Mouse (Mus musculus): ENCODE data around the gene Lrat.

Lrat gene

DNA sequence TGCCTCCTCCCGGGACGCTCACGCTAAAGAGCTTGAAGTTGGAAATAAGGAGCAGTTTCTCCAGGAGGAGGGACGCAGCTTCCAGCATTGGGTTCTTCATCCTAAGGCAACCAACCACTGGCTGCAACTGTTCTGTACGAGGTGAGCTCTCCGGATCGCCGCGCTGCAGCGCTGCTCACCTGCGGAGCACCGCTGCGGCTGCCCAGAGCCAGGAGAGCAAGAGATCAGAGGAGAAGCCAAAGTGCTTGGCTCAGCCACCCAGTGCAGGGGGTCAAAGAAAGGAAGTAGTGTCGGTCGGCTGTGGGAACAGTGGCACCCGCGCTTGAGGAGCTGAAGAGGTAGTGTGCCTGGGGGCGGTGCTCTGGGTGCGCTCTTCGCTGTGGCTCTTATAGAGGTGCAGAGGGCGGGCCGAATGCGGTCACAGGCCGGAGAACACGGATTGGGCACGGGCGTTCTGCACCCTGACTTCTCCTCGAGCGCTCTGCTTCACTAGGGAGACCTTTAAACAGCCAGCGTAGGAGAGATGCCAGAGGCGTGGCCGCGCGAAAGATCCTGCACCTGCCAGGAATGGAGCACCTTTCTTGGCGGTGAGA, at the start of gene Lrat:
Gene Lrat, minus strand, starts transcription at position 361 of the 593 bp plus-strand sequence.
- in situ Hi-C loops (cut with MboI, MseI): no loop called here

DNA sequence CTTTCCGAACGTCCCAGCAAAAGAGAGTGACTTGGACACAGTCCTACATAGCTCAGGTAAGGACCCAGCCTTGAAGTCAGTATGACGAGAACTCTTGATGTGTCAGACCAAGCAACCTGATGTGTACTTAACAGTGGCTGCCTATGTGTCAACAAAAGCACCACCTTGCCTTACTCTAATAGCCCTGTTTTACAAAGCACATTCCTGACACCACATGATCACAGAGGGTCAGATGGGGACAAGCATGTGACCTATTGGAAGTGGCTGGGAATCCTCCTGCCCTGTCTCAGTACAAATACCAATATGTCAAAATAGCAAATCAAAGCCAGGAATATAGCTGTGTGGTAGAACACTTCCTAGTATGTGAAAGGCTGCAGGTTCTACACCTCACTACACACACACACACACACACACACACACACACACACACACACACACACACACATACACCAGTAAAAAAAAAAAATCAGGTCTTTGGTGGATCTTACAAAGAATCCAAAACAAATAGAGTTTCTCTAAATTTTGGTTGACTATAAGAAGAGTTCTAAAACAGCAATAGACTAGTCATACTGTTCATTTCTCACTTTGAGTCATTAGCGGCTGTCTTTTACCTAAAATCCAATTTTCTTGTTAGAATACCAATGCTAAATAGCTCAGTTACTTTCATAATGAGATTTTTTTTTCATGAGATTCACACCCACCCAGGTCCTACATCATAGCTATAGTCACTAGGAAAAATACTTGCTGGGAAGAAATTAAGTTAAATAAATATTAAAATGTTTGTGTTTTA, 48.6 kb upstream of the Lrat start:
- in situ Hi-C loops (cut with MboI, MseI): loop anchor here in 1 of 2 experiments (5.0 kb wide), 1 partner anchor 50 kb away; no protein-coding TSS in a partner anchor

DNA sequence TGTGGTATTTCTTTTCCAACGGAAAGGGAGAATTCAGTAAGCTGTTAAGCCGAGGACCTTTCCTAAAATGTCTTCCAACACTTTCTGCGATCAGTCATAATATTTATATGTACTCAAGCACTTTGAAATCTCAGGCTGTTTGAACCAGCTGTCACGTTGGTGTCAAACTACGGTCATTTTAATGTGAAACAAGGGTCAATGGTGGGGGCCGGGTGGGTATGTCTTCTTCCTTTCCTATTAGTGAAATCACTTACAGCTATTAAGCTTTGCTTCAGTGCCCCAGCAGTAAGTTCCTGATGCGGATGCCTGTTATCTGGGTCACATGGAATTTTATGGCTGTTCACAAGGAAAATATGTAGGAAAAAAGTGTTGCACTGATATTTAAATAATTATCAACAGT, 46.9 kb upstream of the Lrat start:
- in situ Hi-C loops (cut with MboI, MseI): loop anchor here in 1 of 2 experiments (5.0 kb wide), 1 partner anchor 52 kb away; no protein-coding TSS in a partner anchor

DNA sequence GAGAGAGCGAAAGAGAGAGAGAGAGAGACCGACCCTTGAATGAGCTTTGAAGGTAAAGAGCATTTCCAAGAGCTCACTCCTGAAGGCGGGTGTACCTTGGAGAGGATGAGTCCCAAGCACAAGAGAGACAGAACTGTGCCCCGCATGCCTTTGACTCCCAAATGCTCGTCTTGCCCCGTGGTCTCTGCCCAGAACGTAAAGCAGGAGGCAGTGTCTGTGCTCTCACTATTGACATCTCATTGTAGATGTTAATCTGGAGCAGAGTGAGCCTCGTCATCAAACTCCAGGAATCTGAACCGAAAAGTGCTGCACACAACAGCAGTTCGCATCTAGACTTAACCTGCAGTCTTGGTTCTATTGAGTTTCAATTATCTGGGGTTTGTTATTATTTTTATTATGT, 46.4 kb upstream of the Lrat start:
- in situ Hi-C loops (cut with MboI, MseI): loop anchor here in 1 of 2 experiments (5.0 kb wide), 1 partner anchor 52 kb away; no protein-coding TSS in a partner anchor

DNA sequence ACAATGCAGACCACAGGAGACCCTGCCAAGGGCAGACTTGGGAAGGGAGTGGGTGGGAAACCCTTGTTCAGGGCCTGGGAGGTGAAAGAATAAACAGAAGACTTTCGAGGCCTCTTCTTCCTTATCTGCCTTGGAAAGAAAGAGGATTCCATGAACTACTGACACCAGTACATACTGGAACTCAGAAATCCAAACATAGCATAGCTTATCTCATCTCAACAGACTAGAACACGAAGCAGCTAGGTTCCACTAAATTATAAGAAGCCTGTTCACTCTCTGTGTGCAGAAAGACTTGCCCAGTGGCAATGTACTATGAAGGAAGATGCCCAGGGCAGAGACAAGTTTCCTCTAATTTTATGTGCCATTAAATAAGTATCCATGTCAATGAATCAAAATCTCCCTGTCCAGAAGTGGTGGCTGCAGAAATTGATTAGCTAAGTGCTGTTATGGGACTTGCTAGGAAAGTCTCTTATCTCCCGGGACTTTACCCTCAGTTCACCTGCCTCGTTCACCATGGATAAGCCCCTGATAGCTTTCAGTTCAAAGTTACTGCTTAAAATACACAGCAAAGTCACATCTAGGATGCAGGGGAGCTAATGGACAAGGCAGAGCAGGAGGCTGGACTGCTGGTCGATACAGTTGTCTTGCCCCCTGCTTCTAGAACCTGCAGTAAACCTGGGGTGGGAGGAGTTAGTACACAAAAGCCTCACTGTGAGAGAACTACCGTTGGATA, 42.8 kb upstream of the Lrat start:
- in situ Hi-C loops (cut with MboI, MseI): no loop called here

DNA sequence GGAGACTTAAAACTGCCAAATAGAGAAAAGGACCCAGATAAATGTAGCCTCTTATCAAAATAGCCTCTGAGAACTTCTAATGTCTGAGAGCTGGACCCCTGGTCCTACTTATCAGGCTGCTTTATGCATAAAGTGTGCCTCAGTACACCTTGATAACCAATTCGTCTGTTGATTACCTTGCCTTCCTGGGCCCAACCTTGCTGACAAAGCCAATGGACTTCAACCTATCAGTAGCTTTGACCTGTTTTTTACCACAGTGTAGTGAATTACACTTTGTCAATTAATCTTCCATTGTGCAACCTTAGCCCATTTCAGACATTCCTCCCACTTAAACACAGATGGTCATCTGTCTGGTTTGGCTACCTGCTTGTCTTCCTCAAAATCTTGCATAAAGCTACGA, 24.1 kb upstream of the Lrat start:
- in situ Hi-C loops (cut with MboI, MseI): no loop called here

DNA sequence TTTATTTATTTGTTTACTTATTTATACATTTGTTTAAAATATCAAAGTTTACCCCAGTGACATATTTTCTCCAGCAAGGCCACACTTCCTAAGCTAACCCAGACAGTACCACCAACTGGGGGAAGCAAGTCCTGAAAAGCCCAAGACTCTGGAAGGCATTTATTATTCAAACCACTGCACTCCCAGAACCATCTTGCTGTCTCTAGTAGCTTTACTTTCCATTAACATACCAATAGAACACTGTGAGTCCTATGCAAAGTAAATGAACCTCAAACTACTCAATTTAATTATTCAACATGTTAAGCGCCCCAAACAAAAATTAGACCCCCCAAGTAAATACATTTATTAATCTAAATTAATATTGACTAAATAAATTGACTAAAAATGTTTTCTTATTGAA, 11.9 kb upstream of the Lrat start:
- in situ Hi-C loops (cut with MboI, MseI): no loop called here

DNA sequence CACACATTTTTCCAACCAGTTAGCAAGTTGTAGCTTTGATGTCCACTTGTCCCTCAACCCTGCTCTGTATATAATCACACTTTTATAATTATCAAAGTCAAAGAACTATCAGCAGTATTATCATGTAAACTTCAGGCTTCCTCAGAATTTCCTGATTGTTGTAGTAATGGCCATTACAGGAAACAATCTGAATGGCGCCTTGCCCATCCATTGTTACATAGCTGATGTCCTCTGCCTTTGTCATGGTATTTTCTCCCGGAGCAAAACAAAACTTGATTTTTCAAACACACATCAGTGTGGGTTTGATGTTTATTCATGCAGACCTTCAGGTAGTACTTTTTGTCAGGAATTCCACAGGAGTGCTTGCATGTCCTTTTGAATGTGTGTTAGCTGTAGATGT, 4.9 kb upstream of the Lrat start:
- in situ Hi-C loops (cut with MboI, MseI): no loop called here

DNA sequence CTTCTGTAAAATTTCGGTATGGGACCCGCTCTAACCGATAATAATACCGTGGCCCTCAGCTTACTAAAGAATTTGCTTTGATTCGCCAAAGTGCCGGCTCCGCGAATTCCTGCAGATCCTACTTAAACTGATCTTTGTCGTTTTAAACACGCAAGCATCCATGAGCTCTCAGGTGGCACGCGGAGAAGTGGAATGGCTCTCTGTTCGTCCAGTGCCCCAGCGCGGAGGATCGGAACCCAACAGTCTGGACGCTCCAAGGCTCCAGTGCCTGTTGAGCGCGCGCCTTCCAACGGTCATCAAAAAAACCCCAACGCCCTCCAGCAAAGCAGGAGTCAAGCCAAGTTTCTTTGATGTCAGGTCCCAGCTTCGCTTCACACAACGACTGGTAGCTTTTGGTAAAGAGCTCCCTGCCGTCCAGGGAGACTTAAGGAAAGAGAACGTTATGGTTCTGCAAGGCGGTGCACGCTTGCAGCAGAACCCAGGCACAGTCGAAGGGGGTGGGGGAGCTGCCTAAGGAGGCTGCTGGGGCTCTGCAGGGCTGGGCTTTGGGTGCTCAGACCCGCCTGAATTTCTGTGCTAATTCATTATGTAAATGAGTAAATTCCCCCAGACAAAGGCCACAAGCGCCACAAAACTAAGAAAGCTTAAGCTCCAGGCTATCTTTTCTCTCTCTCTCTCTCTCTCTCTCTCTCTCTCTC, 587 bp upstream of the Lrat start:
- in situ Hi-C loops (cut with MboI, MseI): no loop called here

DNA sequence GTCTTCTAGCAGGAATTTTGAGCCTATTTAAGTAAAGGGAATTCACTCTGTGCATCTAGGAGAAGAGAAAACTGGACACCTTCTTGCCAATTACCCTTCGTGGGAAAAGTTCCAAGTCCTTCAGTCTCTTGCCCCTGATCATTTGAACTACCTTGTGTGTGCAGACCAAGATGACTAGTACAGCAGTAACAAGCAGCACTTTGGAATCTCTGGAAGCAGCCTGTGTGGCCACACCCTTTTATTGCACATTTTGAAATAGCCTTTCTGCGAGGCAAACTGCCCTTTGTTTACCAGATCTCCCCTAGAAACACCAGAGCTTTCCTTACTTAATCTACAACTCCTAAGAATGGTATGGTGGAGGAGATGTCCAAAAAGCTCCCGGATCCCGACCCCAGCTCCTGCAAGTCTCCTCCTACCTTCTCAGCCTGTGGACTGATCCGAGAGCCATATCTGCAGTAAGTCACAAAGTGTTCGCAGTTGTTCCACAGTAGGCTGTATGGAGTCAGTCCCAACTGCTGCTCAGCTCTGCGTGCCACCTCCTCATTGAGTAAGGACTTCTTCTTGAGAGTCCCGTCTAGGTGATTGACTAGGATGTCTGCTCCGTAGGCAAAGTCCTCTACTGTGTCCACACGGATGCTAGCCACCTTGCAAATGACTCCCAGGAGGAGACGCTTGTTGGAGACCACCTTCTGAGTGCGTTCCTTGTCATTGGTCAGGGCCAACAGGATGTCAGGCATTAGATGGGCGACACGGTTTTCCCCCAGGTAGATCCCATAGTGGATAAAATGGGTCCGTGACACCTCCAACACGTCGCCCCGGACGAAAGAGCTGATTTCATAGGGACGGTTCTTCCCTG, 788 bp downstream of the Lrat start:
- in situ Hi-C loops (cut with MboI, MseI): no loop called here

DNA sequence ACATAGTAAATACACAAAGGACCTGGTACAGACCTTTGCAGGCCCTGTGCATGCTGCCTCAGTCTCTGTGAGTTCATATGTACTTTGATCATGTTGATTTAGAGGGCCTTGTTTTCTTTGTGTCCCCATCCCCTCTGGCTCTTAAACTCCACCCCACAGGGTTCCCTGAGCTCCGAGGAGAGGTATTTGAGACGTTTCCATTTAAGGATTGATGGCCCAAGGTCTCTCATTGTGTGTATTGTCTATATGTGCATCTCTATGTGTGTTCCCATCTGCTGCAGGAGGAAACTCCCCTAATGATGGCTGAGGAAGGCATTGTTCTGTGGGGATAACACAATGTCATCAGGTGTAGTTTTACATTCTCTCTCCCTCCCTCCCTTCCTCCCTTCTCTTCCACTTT, 14.9 kb downstream of the Lrat start:
- in situ Hi-C loops (cut with MboI, MseI): no loop called here

DNA sequence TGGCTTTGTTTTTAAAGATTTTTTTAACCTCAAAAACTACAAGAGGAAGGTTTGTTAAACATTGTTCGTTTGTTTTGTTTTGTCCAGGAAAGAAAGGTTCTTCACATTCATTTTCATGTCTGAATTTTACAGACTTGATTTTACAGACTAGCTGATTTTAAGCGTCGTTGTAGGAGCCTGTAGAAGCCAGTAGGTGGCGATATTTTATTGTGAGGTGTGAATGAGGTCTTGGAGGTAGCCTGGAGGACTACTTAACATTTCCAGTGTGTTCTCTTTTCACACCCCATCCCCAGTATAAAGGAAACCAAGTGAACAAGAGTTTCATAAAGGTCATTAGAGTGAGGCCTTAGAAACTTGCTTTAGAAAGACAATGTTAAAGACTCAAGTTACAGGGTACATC, 26.5 kb downstream of the Lrat start:
- in situ Hi-C loops (cut with MboI, MseI): loop anchor here in 1 of 2 experiments (5.0 kb wide), 1 partner anchor 205 kb away; no protein-coding TSS in a partner anchor

DNA sequence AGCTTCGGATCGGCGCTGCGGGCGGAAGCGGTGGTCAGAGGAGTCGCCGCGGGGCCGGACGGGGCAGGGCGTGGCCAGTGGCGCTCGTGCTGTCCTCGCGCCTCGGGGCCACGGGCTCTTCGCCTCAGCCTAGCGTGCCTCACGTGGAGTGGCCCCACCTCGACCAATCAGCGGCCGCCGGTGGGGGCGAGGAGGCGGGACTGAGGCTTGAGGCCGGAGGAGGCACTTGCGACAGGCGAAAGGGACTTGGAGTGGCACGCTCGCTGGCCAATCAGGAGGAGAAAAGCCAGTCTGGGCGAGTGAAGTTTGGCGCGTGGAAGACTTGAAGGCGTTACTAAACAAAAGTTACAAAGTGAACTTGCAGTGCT, 27.4 kb downstream of the Lrat start, which contains the start of gene Rbm46:
Gene Rbm46, minus strand, starts transcription at position 112 of the 368 bp plus-strand sequence.
- in situ Hi-C loops (cut with MboI, MseI): loop anchor here in 1 of 2 experiments (5.0 kb wide), 1 partner anchor 206 kb away; no protein-coding TSS in a partner anchor

DNA sequence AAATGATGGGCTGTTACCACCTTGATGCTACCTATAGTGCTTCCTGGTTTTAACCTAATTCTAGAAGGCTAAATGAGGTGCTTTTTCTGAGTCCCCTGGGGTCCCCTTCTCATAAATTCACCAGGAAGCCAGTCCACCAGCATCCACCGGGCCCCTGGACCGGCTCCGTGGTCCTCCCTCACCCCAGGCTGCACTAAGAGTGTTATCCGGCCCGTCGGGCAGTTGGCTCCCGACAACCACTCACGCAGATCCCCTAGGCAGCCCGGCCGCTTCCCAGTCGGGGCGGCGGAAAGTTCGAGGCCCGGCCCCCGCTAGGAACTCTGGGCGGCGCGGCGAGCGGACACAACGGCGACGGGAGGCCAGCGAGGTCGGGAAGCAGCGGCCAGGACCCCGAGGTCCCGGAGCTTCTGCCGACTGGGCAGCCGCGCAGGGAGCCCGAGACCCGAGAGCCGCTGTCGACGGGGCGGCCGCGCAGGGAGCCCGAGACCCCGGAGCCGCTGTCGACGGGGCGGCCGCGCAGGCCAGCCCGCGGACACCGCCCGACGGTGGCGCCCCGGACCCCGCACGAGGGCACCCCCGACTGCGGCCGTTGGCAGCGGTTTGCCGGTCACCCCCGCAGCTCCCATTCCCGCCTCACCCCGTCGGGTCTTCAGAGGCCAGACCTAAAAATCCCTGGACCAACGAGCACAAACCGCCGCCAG, 28.0 kb downstream of the Lrat start:
- in situ Hi-C loops (cut with MboI, MseI): loop anchor here in 1 of 2 experiments (5.0 kb wide), 1 partner anchor 206 kb away; no protein-coding TSS in a partner anchor

DNA sequence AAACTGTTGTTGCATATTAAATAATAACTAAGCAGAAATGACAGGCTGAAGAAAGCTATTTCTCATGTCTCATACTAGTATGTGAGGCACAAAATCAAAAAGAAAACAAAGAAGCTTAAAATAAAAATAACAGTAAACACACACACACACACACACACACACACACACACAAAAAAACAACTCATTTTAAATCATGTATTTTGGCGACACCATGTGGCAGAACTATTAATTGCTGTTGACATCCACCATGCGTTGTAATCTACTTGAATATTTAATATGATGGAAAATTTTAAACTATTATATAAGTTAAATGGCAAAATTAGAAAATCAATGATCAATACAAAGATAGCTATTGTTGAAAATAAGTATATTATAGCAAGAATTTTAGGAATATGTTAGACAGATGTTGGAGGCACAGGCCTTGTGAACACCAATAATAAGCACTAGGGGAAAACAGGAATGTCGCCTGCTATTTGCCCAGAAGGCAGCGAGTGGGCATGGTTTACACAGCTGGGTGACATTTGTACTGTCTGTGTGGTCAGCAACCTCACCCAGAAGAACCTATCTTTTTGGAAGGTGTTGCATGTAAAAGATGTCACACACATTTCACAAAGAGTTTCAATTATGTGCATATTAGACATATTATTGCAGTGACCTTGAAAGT, 46.2 kb downstream of the Lrat start:
- in situ Hi-C loops (cut with MboI, MseI): loop anchor here (5.0 to 25.0 kb wide), 3 partner anchors 490 to 820 kb away; no protein-coding TSS in a partner anchor

Data from T-helper 17 cell (primary cell).